Mouse (Mus musculus): ENCODE measurements around the gene Ankrd53. TPM values are rescaled to one million over a fixed set of nuclear protein-coding genes. Genes with fewer than 3 reads are reported as not detected.
A peak's percentile ranks its signal among the peaks of the same experiment; 100 is the strongest.

The Ankrd53 gene
- polyA plus RNA-seq (2016; fragmentation: Nextera tagmentation; extraction: Ambion mirVana): 0.12 TPM in 1 of 2 replicates, not detected in the other

GRCm38 (mm10) chr6:83762344-83762743, at the start of gene Ankrd53:
Gene Ankrd53, plus strand, starts transcription at chr6:83762644.
- no peak for DNase-seq (ENCODE audit: low spot score)
- WGBS: 19% methylated on average over 6 of the region's 6 CpGs
- H3K4me1 ChIP-seq (replicated peaks): peaks cover 20% of the 10 kb centered on the region

GRCm38 (mm10) chr6:83713271-83714136, 48.9 kb upstream of the Ankrd53 start:
- Histone ChIP-seq H3K4me3 (no peak overlapping the region), H3K9me3 (no peaks in the 10 kb centered on the region), H3K27ac (no peak overlapping the region), H3K27me3 (ENCODE audit: insufficient read depth, poor library complexity, severe bottlenecking) (peaks cover 100% of the 10 kb centered on the region), H3K36me3 (no peaks in the 10 kb centered on the region), H3K4me1 (replicated peaks) (peaks cover 34% of the 10 kb centered on the region)
- DNase-seq (ENCODE audit: low spot score): peak; percentile 28
- 3% methylated on average over 12 of the region's 12 CpGs for WGBS

More at GRCm38 (mm10) chr6:83762344-83762743, at the start of gene Ankrd53:
- Histone ChIP-seq H3K36me3 (no peaks in the 10 kb centered on the region), H3K4me3 (peak within 1 kb of the TSS; percentile 46), H3K27ac (no peak within 1 kb of the TSS; the same call in 1 of the 2 replicates), H3K27me3 (ENCODE audit: insufficient read depth, poor library complexity, severe bottlenecking) (peaks cover 82% of the 10 kb centered on the region), H3K9me3 (no peaks in the 10 kb centered on the region)

- WGBS: 2% methylated on average over 34 of the region's 34 CpGs
- Histone ChIP-seq H3K27ac (no peak overlapping the region), H3K9me3 (no peaks in the 10 kb centered on the region), H3K4me3 (peak overlapping the region; percentile 9; the same call in 1 of the 2 replicates), H3K4me1 (replicated peaks) (peaks cover 34% of the 10 kb centered on the region), H3K36me3 (no peaks in the 10 kb centered on the region), H3K27me3 (ENCODE audit: insufficient read depth, poor library complexity, severe bottlenecking) (peaks cover 100% of the 10 kb centered on the region)
- peak; percentile 63 for DNase-seq (ENCODE audit: low spot score)
These were observed 48.0 kb upstream of the Ankrd53 start for GRCm38 (mm10) chr6:83714221-83715123.

- Histone ChIP-seq H3K9me3 (no peaks in the 10 kb centered on the region), H3K36me3 (no peaks in the 10 kb centered on the region), H3K27ac (no peak overlapping the region), H3K4me3 (no peak overlapping the region), H3K4me1 (replicated peaks) (peaks cover 26% of the 10 kb centered on the region), H3K27me3 (ENCODE audit: insufficient read depth, poor library complexity, severe bottlenecking) (peaks cover 100% of the 10 kb centered on the region)
- WGBS: under 1% methylated on average over 30 of the region's 30 CpGs
- peak; percentile 67 for DNase-seq (ENCODE audit: low spot score)
These were observed 46.8 kb upstream of the Ankrd53 start for GRCm38 (mm10) chr6:83715461-83716196.

DNA sequence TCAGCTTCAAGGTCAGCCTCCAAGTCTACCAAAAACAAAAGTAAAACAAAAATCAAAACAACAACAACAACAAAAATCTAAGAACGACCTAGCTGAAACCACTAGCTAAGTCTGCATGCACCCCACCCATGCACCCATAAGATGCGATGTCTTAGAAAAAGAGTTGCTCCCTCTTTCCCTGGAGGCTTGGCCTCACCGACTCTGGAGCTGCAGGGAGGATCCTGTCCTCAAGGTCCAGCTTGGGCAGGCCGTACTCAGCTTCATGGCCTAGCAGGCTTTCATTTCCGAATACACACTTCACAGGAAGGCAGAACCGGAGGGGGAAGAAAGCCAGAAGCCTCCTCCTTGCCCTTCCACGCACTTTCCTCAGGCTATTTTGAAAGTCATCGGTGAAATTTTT, 45.4 kb upstream of the Ankrd53 start:
- no peak for DNase-seq (ENCODE audit: low spot score)
- no peak overlapping the region for H3K27ac ChIP-seq
- peaks cover 100% of the 10 kb centered on the region for H3K27me3 ChIP-seq (ENCODE audit: insufficient read depth, poor library complexity, severe bottlenecking)
- under 1% methylated on average over 8 of the region's 8 CpGs for WGBS
- H3K9me3 ChIP-seq: no peaks in the 10 kb centered on the region
- H3K36me3 ChIP-seq: no peaks in the 10 kb centered on the region
- peaks cover 12% of the 10 kb centered on the region for H3K4me1 ChIP-seq (replicated peaks)
- H3K4me3 ChIP-seq: no peak overlapping the region

DNA sequence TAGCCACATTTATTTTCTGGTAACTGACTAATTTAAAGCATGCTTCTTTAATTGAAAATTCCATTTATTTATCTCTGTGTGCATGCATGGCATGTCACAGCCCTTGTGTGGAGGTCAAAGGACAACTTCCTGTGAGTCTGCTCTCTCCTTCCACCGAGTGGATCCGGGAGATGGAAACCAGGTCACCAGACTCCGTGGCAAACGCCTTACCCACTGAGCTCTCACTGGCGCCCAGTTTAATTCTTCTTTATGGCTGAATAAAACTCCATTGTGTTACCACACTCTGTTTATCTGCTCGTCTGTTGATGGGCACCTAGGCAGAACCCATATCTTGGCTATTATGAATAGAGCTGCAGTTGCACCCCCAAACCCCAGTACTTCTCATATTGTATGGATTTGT, 39.9 kb upstream of the Ankrd53 start:
- DNase-seq (ENCODE audit: low spot score): no peak

GRCm38 (mm10) chr6:83727178-83727577, 35.3 kb upstream of the Ankrd53 start:
- peaks cover 58% of the 10 kb centered on the region for H3K27me3 ChIP-seq (ENCODE audit: insufficient read depth, poor library complexity, severe bottlenecking)
- DNase-seq (ENCODE audit: low spot score): no peak
- H3K36me3 ChIP-seq: no peaks in the 10 kb centered on the region
- 44% methylated on average over 4 of the region's 4 CpGs for WGBS
- H3K27ac ChIP-seq: no peak overlapping the region
- no peak overlapping the region for H3K4me3 ChIP-seq
- no peaks in the 10 kb centered on the region for H3K4me1 ChIP-seq (replicated peaks)
- no peaks in the 10 kb centered on the region for H3K9me3 ChIP-seq

More for the DNA sequence above, 39.9 kb upstream of the Ankrd53 start:
- H3K27me3 ChIP-seq (ENCODE audit: insufficient read depth, poor library complexity, severe bottlenecking): peaks cover 77% of the 10 kb centered on the region
- no peaks in the 10 kb centered on the region for H3K4me1 ChIP-seq (replicated peaks)
- no peak overlapping the region for H3K27ac ChIP-seq
- WGBS: 21% methylated on average over 6 of the region's 6 CpGs
- H3K9me3 ChIP-seq: no peaks in the 10 kb centered on the region
- no peaks in the 10 kb centered on the region for H3K36me3 ChIP-seq
- H3K4me3 ChIP-seq: no peak overlapping the region

DNA sequence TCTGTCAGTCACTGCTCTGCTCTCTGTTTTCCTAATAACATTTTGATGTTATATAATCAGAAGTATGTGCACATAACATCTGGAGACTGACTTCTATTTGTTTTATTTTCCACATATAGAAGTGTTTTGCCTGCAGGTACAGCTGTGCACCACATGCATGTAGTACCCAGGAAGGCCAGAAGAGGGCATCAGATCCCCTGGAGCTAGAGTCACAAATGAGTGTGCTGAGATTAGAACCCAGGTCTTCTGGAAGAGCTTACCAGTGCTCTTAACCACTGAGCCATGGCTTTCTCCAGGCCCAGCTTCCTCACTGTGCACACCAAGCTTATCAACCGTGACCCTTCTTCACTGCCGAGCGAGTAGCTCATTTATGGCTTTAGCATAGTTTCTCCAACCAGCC, 34.0 kb upstream of the Ankrd53 start:
- WGBS: 87% methylated on average over 3 of the region's 3 CpGs
- no peaks in the 10 kb centered on the region for H3K4me1 ChIP-seq (replicated peaks)
- no peak overlapping the region for H3K27ac ChIP-seq
- no peak for DNase-seq (ENCODE audit: low spot score)
- no peaks in the 10 kb centered on the region for H3K9me3 ChIP-seq
- no peak overlapping the region for H3K4me3 ChIP-seq
- H3K36me3 ChIP-seq: no peaks in the 10 kb centered on the region
- H3K27me3 ChIP-seq (ENCODE audit: insufficient read depth, poor library complexity, severe bottlenecking): peaks cover 52% of the 10 kb centered on the region

DNA sequence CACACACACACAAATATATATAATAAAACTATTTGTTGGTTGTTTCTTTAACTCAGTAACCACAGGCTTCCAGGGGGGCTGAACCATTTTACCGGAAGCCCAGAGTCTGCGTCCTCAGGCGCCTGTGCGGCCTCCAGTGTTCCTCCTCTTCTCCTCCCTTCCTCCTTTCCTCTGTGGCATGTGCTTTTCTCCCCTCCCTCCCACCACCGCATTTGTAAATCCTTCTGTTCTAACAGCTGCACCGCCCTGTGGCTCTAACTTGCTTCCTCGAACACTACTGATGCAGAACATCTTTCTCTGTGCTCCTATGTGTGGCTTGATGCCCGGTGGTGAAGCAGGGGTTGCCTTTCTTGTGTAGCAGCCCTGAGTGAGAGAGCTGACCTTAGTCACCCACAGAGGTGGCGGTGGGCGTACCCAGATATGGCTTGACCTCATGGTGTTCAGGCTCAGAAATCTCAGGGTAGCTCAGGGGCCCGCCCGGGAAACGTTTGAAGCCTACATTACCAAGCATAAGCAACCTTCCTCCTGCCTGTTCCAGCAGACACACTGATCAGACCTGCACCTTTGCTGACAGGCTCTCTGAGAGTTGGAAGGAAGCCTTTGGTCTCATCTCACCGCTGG, 33.0 kb upstream of the Ankrd53 start:
- Histone ChIP-seq H3K27me3 (ENCODE audit: insufficient read depth, poor library complexity, severe bottlenecking) (peaks cover 43% of the 10 kb centered on the region), H3K4me3 (no peak overlapping the region), H3K27ac (no peak overlapping the region), H3K9me3 (peaks cover 5% of the 10 kb centered on the region; the same call in 1 of the 2 replicates), H3K36me3 (no peaks in the 10 kb centered on the region), H3K4me1 (replicated peaks) (no peaks in the 10 kb centered on the region)
- WGBS: 73% methylated on average over 14 of the region's 14 CpGs
- no peak for DNase-seq (ENCODE audit: low spot score)

DNA sequence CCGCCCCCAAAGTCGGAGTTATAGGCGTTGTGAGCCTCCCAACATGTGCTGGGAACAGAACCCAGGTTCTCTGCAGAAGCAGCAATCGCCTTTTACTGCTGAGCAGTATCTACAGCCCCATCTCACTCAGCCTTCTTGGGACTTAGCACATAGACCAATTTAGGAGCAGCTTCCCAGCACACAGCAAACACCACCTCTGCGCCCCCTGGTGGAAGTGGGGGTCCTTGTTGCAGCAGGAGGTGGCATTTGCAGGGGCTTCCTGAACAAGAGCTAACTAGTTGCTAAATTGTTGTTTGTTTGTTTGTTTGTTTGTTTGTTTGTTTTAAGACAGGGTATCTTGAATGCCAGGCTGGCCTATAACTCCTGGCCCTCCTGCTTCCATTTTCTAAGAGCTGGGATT, 31.3 kb upstream of the Ankrd53 start:
- H3K4me1 ChIP-seq (replicated peaks): no peaks in the 10 kb centered on the region
- no peak overlapping the region for H3K27ac ChIP-seq
- H3K36me3 ChIP-seq: no peaks in the 10 kb centered on the region
- peaks cover 8% of the 10 kb centered on the region; the same call in 1 of the 2 replicates for H3K9me3 ChIP-seq
- peak; percentile 74 for DNase-seq (ENCODE audit: low spot score)
- no peak overlapping the region for H3K4me3 ChIP-seq
- WGBS: 31% methylated on average over 5 of the region's 5 CpGs
- peaks cover 42% of the 10 kb centered on the region for H3K27me3 ChIP-seq (ENCODE audit: insufficient read depth, poor library complexity, severe bottlenecking)

GRCm38 (mm10) chr6:83737311-83737710, 25.1 kb upstream of the Ankrd53 start:
- Histone ChIP-seq H3K27me3 (ENCODE audit: insufficient read depth, poor library complexity, severe bottlenecking) (peaks cover 29% of the 10 kb centered on the region), H3K27ac (no peak overlapping the region), H3K4me1 (replicated peaks) (peaks cover 11% of the 10 kb centered on the region; the same call in 1 of the 2 replicates), H3K4me3 (no peak overlapping the region), H3K36me3 (no peaks in the 10 kb centered on the region), H3K9me3 (peaks cover 8% of the 10 kb centered on the region; the same call in 1 of the 2 replicates)
- 27% methylated on average over 13 of the region's 13 CpGs for WGBS
- DNase-seq (ENCODE audit: low spot score): no peak

DNA sequence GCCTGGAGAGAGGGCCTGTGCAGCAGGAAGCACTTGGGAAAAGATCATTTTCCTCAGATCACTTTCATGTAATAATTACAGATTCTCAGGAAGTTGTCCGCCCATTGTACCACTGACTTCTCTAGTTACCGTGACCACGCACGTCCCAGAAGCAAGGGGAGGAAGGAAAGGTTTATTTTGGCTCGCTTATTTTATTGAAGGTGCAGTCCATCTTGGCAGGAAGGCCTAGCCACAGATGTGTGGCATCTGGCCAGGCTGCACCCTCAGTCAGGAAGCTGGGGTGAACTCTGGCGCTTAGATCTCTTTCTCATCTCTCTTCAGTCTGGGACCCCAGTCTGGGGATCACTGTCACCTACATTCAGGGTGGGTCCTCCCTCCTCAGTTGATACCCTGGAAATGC, 23.8 kb upstream of the Ankrd53 start:
- peaks cover 37% of the 10 kb centered on the region for H3K27me3 ChIP-seq (ENCODE audit: insufficient read depth, poor library complexity, severe bottlenecking)
- WGBS: 84% methylated on average over 6 of the region's 6 CpGs
- peaks cover 21% of the 10 kb centered on the region for H3K4me1 ChIP-seq (replicated peaks)
- DNase-seq (ENCODE audit: low spot score): no peak
- no peaks in the 10 kb centered on the region for H3K36me3 ChIP-seq
- H3K9me3 ChIP-seq: peaks cover 8% of the 10 kb centered on the region; the same call in 1 of the 2 replicates
- no peak overlapping the region for H3K4me3 ChIP-seq
- H3K27ac ChIP-seq: no peak overlapping the region

Measured in hindbrain, embryonic 10.5 days (tissue).